Mouse (Mus musculus) embryonic fibroblast, embryonic 13.5 days (primary cell): Measurements from ENCODE around the gene Sebox.

Experiments
- CTCF ChIP-seq: IDR thresholded peaks from 2 replicates; pipeline ENCODE4 v1.5.1; 2011; ENCODE audit warnings: mild to moderate bottlenecking, control low read depth, low read length, moderate library complexity, borderline replicate concordance; ENCODE audit not compliant: insufficient read depth
- POLR2A ChIP-seq: IDR thresholded peaks from 2 replicates; pipeline ENCODE4 v1.6.1; 2011; ENCODE audit warnings: low read depth, mild to moderate bottlenecking, control low read depth, low read length, moderate library complexity

- TF ChIP-seq POLR2A (no peak), CTCF (no peak)
Measured at GRCm38 (mm10) chr11:78495904-78496303, 7.3 kb upstream of the Sebox start.
